Mouse (Mus musculus) stomach, postnatal 0 days (tissue): ENCODE results near the gene Kctd15.

Experiments
- CTCF ChIP-seq: IDR thresholded peaks from 2 replicates; pipeline ENCODE4 v1.5.1; 2016; ENCODE audit warnings: antibody characterized with exemption, low read depth, mild to moderate bottlenecking, moderate library complexity
- EP300 ChIP-seq: optimal IDR thresholded peaks from 2 replicates; pipeline ENCODE3; 2016; ENCODE audit warnings: antibody characterized with exemption

GRCm38 (mm10) chr7:34639798-34640197, 16.7 kb downstream of the Kctd15 start:
- TF ChIP-seq CTCF: peak; percentile 27; the same call in 1 of the 2 replicates
- no peak for TF ChIP-seq EP300
